ENCODE assay signal across 9 mouse cellular contexts in the genomic region with DNA sequence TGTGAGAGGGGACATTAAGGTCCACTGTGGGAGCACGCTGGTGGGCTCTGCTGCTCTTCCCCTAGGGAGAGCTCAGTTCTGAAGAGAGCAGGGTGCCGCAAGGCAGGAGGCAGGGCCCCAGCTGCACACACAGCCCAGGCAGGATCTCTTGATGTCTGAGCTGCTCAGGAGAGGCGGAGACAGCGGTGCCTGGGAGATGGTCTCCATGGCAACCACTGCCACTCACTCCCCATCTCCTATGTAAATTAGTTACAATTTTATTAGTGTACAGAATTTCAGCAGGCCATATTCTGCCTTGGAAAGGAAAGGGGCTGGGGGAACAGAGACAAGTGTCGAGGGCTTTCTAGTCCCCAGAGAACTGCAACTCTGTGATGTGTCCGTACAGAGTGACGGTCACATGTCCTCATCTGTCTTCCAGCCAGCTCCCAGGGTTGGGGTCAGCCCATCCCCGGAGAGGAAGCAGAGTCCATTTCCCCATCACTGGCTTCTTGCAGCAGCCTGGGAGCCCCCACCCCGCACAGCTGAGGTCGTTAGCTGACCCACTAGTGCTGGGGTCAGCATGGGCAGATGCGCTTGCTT. TPM values are rescaled to one million over a fixed set of nuclear protein-coding genes. Genes with fewer than 3 reads are reported as not detected.
DNase-seq lines count a peak whose midpoint lies in the region; ATAC-seq and TF ChIP-seq lines count a peak whose summit lies in the region.
"Had no signal": no experiment of that assay in that cellular context is flagged by ENCODE, and none has a peak within 500 bp of the region (broad histone marks: within the 10 kb centered on the region; RNA-seq: fewer than 3 reads in every experiment).

No protein-coding gene starts in this region.

- no peak for TF ChIP-seq POLR2A in thymus, adult 2 months (IDR thresholded peaks at IDR 0.05; ENCODE audit: control insufficient read depth, extremely low read depth, insufficient read depth, low read length, poor library complexity)

- H3K4me2 ChIP-seq in lung, embryonic 15.5 days, result 0 out of 2 replicates have a peak overlapping the region, but pooled peaks have one; percentile 18
- H3K4me2 ChIP-seq in forebrain, embryonic 12.5 days, result peak overlapping the region; percentile 51
- H3K4me2 ChIP-seq in hindbrain, embryonic 16.5 days (ENCODE audit: low read length), result peak overlapping the region; percentile 32
- peak overlapping the region; percentile 44 for H3K4me2 ChIP-seq in midbrain, embryonic 13.5 days (replicated peaks)

- no peaks in the 10 kb centered on the region for H3K9me3 ChIP-seq in lung, embryonic 15.5 days
- H3K9me3 ChIP-seq in forebrain, embryonic 12.5 days, result no peaks in the 10 kb centered on the region
- H3K9me3 ChIP-seq in hindbrain, embryonic 16.5 days (ENCODE audit: control insufficient read depth, low read length), result no peaks in the 10 kb centered on the region
- H3K9me3 ChIP-seq in midbrain, embryonic 13.5 days, result no peaks in the 10 kb centered on the region
- H3K9me3 ChIP-seq: megakaryocyte, embryonic 14.5 days had no signal

- H3K9ac ChIP-seq in lung, embryonic 15.5 days, result peak overlapping the region; percentile 20; the same call in 1 of the 2 replicates
- H3K9ac ChIP-seq in forebrain, embryonic 12.5 days, result peak overlapping the region; percentile 57
- peak overlapping the region; percentile 58 for H3K9ac ChIP-seq in hindbrain, embryonic 16.5 days (ENCODE audit: low read depth, low read length)
- peak overlapping the region; percentile 58 for H3K9ac ChIP-seq in midbrain, embryonic 13.5 days (replicated peaks)

- H3K36me3 ChIP-seq in lung, embryonic 15.5 days, result no peaks in the 10 kb centered on the region
- no peaks in the 10 kb centered on the region for H3K36me3 ChIP-seq in forebrain, embryonic 12.5 days (replicated peaks)
- no peaks in the 10 kb centered on the region for H3K36me3 ChIP-seq in hindbrain, embryonic 16.5 days (ENCODE audit: control insufficient read depth, insufficient read depth, low read length)
- H3K36me3 ChIP-seq in midbrain, embryonic 13.5 days, result no peaks in the 10 kb centered on the region
- no peaks in the 10 kb centered on the region for H3K36me3 ChIP-seq in thymus, adult 2 months (ENCODE audit: control insufficient read depth, insufficient read depth, low read length)

- DNase-seq in lung, postnatal 14 days, result no peak
- peak; percentile 77 to 85 for DNase-seq in layer of hippocampus, postnatal 36 days
- peak; percentile 69 for DNase-seq in thymus, adult 2 months

- peak overlapping the region; percentile 82 for H3K27ac ChIP-seq in lung, embryonic 15.5 days
- H3K27ac ChIP-seq in forebrain, embryonic 12.5 days, result peak overlapping the region; percentile 99
- H3K27ac ChIP-seq in hindbrain, embryonic 16.5 days (ENCODE audit: low read depth, low read length), result peak overlapping the region; percentile 98
- peak overlapping the region; percentile 99 for H3K27ac ChIP-seq in midbrain, embryonic 13.5 days
- H3K27ac ChIP-seq in thymus, adult 2 months (ENCODE audit: control insufficient read depth, insufficient read depth, low read length), result no peak overlapping the region

- peak; percentile 77; the same call in 1 of the 2 replicates for ATAC-seq in lung, embryonic 15.5 days (ENCODE audit: borderline replicate concordance, extremely low read depth, low FRiP score, low TSS enrichment)
- ATAC-seq in forebrain, embryonic 12.5 days (ENCODE audit: low FRiP score), result peak; percentile 94
- peak; percentile 93 for ATAC-seq in hindbrain, embryonic 16.5 days
- ATAC-seq in midbrain, embryonic 13.5 days, result peak; percentile 97
- no peak; the same call in 1 of the 2 replicates for ATAC-seq in granulocyte monocyte progenitor cell, adult 5-6 weeks (replicated peaks; ENCODE audit: poor library complexity, severe bottlenecking)

- H3K4me1 ChIP-seq in lung, embryonic 15.5 days, result peaks cover 51% of the 10 kb centered on the region
- peaks cover 83% of the 10 kb centered on the region for H3K4me1 ChIP-seq in forebrain, embryonic 12.5 days
- H3K4me1 ChIP-seq in hindbrain, embryonic 16.5 days (ENCODE audit: control insufficient read depth, insufficient read depth, low read depth, low read length), result peaks cover 40% of the 10 kb centered on the region
- H3K4me1 ChIP-seq in midbrain, embryonic 13.5 days (replicated peaks), result peaks cover 75% of the 10 kb centered on the region
- H3K4me1 ChIP-seq in thymus, adult 2 months (replicated peaks; ENCODE audit: control insufficient read depth, insufficient read depth, low read length), result peaks cover 17% of the 10 kb centered on the region

- 13% methylated on average over 11 of the region's 11 CpGs for WGBS in lung, embryonic 15.5 days
- WGBS in forebrain, embryonic 12.5 days, result 5% methylated on average over 11 of the region's 11 CpGs
- 4% methylated on average over 11 of the region's 11 CpGs for WGBS in hindbrain, embryonic 16.5 days
- whole genome bisulfite sequencing in midbrain, embryonic 13.5 days, result 3% methylated on average over 11 of the region's 11 CpGs
- WGBS in thymus, adult 2 months, result 53% methylated on average over 11 of the region's 11 CpGs

- H3K4me3 ChIP-seq in lung, embryonic 15.5 days, result no peak overlapping the region
- H3K4me3 ChIP-seq in forebrain, embryonic 12.5 days (replicated peaks), result peak overlapping the region; percentile 15; the same call in 1 of the 2 replicates
- no peak overlapping the region for H3K4me3 ChIP-seq in hindbrain, embryonic 16.5 days (ENCODE audit: low read length)
- H3K4me3 ChIP-seq in midbrain, embryonic 13.5 days (replicated peaks), result 0 out of 2 replicates have a peak overlapping the region, but pooled peaks have one; percentile 5
- H3K4me3 ChIP-seq in thymus, adult 2 months (ENCODE audit: control insufficient read depth, insufficient read depth, low read length), result no peak overlapping the region
- H3K4me3 ChIP-seq: megakaryocyte, embryonic 14.5 days had no signal

- no peaks in the 10 kb centered on the region for H3K27me3 ChIP-seq in lung, embryonic 15.5 days
- H3K27me3 ChIP-seq in forebrain, embryonic 12.5 days, result no peaks in the 10 kb centered on the region
- no peaks in the 10 kb centered on the region for H3K27me3 ChIP-seq in hindbrain, embryonic 16.5 days (replicated peaks; ENCODE audit: control insufficient read depth, insufficient read depth, low read length)
- no peaks in the 10 kb centered on the region for H3K27me3 ChIP-seq in midbrain, embryonic 13.5 days
- H3K27me3 ChIP-seq in thymus, adult 2 months (ENCODE audit: control insufficient read depth, insufficient read depth, low read length), result no peaks in the 10 kb centered on the region

- no peak for TF ChIP-seq CTCF in thymus, adult 2 months (IDR thresholded peaks at IDR 0.05; ENCODE audit: borderline replicate concordance, control insufficient read depth, extremely low read depth, insufficient read depth, low read length, poor library complexity)

RNA-seq across cellular contexts. Expression of a gene that starts 52.6 kb away (rescaled TPM):
- 0.68 and 1.0 TPM in 2 replicates for polyA plus RNA-seq in lung, embryonic 15.5 days (2015; fragmentation: Nextera tagmentation; extraction: Ambion mirVana)
- polyA plus RNA-seq in forebrain, embryonic 12.5 days (2016; fragmentation: Nextera tagmentation; extraction: Ambion mirVana), result 0.47 and 0.67 TPM in 2 replicates
- 0.19 and 0.99 TPM in 2 replicates for polyA plus RNA-seq in hindbrain, embryonic 16.5 days (2015; fragmentation: Nextera tagmentation; extraction: Ambion mirVana)
- total RNA-seq in layer of hippocampus, postnatal 36 days (2021), result 1 to 10 TPM; 3.5 to 4.0 TPM
- 0.27 and 0.43 TPM in 2 replicates for polyA plus RNA-seq in midbrain, embryonic 13.5 days (2015; fragmentation: Nextera tagmentation; extraction: Ambion mirVana)
- polyA plus RNA-seq in thymus, adult 2 months (2012; rRNA removed), result 1.7 and 2.9 TPM in 2 replicates
- total RNA-seq in granulocyte monocyte progenitor cell, adult 5-6 weeks (2014; fragmentation: Nextera tagmentation), result not detected in 2 replicates
- total RNA-seq in granulocyte monocyte progenitor cell, adult 5-6 weeks (2017), result not detected in 2 replicates

Comparison
In these comparisons a context has a peak if more than half of its experiments do, and no peak if none do; other contexts are left out.
1. H3K4me3 ChIP-seq: peak in forebrain, embryonic 12.5 days (single experiment) and midbrain, embryonic 13.5 days (single experiment); none in lung, embryonic 15.5 days (single experiment), hindbrain, embryonic 16.5 days (single experiment) and thymus, adult 2 months (single experiment).
2. Peak in every context shown above with its lines, with median percentiles within 50 percentile points of each other: H3K4me2 ChIP-seq and H3K9ac ChIP-seq.